Mouse (Mus musculus) cerebellum, adult 2 months (tissue): Measurements from ENCODE around the gene Pagr1b.
A peak's percentile ranks its signal among the peaks of the same experiment; 100 is the strongest.

Source experiments
- CTCF ChIP-seq: fragments of 200-500 bp; IDR thresholded peaks from 2 replicates; pipeline ENCODE4 v1.5.1; 2011; ENCODE audit warnings: low read depth, mild to moderate bottlenecking, control low read depth, low read length, moderate library complexity, borderline replicate concordance; ENCODE audit not compliant: insufficient read depth
- POLR2A ChIP-seq: fragments of 200-500 bp; IDR thresholded peaks from 2 replicates; pipeline ENCODE4 v1.6.1; 2011; ENCODE audit warnings: low read length, control low read depth, borderline replicate concordance; ENCODE audit not compliant: insufficient read depth

GRCm38 (mm10) chr7:126963548-126964286, 52.6 kb downstream of the Pagr1b start:
- TF ChIP-seq POLR2A (no peak), CTCF (peak; percentile 47; the same call in 1 of the 2 replicates)
